Mouse (Mus musculus) kidney, adult 8-10 months (tissue): ENCODE data around the gene Zfp341.
A peak's percentile ranks its signal among the peaks of the same experiment; 100 is the strongest.

Experiments used
- DNase-seq, 2 experiments: peaks; one replicate each; pipeline ENCODE4 v3.0.0; 2022

Zfp341 gene

DNA sequence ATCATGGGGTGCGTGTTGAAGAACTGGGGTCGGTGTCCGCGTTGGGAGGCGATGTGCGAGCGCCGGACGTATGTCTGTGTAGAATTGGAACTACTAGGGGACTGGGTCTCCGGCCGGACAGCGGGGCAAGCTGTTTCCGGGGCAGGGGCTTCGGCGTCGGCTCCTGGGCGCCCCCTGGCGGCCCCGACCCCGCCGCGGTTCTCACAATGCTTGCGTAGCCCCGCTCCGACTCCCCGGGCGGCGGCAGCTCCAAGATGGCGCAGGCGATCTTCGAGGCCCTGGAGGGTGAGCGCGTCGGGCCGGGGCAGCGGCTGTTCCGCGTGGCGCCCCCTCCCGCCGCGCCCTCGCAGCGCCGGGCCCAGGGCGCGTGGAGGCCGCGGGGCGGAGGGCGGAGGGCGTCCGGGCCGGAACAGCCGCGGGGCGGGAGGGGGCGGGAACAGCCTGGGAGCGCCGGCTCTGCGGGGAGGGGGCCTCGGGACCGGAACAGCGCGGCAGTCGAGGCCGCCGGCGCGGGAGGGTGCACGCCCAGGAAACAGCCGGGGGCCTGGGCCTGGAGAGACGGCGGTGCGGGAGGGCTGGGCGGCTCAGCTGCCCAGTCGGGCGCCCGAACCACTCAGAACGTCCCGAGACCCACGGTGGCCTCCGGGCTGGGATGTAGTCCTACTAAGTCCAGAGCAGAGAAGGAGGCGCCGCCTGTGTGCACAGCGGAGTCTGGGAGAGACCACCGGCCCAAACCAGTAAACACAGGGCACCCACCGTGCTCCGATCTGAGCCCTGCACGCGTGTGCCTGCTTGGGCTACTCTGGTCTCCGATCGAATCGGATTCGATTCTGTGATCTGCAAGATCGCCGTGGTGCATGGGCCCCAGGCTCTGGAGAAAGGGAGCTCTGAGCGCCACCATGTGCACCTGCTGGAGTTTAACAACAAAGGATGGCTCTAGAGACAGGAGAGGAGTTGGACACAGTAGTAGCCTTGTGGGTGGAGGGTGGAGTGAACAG, at the start of gene Zfp341, which contains the start of gene 4930519P11Rik:
Gene Zfp341 (plus strand): TSS at position 180 of the 998 bp plus-strand sequence.
Gene 4930519P11Rik (minus strand): TSS at position 320 of the 998 bp plus-strand sequence.
- peak; percentile 88 to 89 for DNase-seq

DNA sequence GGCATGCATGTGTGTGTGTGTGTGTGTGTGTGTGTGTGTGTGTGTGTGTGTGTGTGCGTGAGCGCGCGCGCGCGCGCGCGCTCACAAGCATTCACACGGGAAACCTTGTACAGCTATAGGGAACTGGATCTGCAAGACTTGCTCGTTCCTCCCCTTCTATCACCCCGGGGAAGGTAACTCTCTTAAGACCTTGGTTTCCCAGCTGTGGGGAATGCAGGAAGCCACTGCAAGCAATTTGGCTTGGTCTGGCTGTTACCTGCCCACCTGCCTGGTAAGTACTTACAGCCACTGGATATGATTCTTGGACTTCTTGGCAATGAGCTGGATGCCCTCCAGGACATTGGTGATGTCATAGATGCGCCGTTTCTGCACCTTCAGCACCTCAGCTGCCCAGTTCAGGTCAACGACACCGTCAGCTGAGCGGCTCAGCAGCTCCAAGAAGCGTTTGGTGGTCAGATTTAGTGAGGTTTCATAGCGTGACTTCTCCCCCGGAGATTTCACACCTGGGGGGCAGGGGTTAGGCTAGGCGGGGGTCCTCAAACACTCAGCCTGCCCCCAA, 49.4 kb upstream of the Zfp341 start:
- peak; percentile 78 to 83 for DNase-seq

DNA sequence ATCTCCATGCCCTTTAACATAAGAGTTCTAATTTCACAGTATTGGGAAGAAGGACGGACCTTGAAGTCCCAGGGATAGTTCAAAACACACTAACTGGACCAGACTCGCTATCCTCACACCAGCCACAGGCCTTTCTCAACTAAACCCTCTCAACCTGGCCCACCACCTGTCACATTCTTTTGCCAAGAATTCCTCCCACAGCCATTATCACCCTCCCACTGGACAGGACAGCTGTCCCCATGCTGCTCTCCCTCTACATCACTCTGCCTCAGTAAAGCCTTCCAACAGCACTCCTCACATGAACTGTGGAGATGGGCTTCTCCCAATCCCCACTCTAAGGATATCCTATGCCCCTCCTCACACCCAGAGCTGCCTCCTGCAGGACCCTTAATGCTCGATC, 47.5 kb upstream of the Zfp341 start:
- DNase-seq, result no peak

DNA sequence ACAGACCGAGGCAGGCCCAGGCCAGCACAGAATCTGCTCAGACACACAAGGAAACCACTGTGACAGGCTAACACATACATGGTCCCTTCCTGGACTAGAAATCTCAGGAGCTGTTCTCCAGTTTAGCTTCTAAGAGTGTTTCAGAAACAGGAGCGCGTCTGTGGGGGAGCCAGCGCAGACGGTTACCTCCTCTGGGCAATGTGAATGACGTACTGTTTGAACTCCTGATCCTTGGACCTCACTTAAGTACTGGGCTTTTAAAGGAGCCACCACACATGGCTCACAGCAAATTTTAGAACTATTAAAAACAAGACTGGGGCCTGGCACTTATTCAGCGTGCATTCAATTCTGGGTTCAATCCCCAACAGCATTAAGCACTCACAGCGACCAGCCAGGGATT, 46.5 kb upstream of the Zfp341 start:
- peak; percentile 37 to 42 for DNase-seq

DNA sequence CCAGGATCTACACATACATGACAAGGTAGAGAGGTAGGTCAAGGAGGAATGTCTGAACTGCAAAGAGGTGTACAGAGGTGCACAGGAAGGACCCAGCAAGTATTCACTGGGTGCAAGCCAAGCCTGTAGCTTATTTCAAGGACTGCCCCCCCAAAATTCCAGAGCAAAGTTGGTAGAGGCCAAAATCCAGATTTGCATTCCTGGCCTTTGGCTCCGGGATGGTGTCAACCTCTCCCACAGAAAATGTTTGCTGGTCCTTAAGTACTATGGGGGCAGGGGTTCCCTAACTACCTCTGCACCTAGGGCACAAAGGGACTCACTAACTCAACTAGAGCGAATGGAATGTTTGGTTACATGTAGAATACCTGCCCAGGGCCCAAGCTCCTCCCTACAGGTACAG, 45.3 kb upstream of the Zfp341 start:
- DNase-seq, result peak in 1 of 2 experiments; percentile 25

DNA sequence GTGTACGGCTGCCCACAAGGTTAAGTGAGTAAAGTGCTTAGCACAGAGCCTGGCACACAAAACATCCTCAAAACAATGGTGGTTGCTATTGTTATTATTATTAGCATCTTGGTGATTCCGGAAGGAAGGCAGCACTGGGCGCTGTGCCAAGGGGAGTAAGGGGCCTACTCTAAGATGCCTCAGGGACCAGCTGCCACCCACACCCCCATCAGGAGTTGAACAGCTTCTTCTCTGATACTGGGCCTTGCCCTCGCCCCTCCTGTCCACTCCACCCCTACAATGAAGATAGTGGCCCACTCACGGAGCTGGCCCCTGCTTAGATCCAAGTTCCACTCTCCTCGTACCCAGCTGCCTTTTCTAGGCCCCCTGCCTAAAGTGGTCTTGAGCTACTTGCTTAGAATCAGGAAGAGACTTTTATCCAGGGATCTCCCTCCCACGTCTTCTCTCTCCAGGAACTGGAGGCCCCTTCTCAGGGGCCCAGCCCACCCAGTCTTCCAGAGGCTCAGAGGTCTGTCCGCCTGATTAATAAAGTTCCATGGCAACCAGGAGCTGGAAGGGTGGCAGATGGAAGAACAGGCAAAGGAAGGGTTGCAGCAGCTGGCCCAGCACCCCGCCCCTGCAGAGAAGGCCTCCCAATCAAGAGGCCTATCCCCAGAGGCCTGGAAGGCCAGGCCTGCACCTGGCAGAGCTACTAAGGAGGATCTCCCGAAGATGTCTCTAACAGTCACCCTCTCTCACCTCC, 44.6 kb upstream of the Zfp341 start:
- DNase-seq, result no peak

DNA sequence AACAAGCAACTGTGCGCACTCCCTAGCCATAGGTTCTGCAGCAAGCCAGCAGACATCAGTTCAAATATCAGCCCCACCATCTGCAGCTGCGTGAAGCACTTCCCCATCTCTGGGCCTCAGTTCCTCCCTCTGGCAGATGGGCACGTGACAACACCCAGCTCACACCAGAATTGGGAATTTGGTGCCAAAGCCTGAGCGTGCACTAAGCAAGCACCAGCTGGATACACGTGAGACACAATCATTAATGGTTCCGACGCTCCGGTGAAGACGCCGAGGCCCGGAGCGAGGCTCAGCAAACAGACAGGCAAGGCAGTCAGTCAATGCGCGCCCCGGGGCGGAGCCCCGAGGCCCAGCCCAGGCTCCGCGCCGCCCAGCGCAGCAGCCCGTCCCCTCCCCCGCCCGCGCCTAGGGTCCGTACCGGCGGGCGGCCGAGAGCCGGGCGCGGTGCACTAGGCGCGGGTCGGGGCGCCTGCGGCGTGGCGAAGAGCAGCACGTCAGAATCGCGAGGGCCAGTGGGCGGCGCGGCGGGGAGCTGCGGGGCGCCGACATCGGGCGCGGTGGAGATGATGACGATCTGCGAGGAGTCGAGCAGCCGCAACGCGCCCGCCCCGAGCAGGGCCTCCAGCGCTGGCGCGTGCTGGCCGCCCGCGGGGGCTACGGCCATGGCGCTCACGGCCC, 43.9 kb upstream of the Zfp341 start:
- peak in 1 of 2 experiments; percentile 43 for DNase-seq

DNA sequence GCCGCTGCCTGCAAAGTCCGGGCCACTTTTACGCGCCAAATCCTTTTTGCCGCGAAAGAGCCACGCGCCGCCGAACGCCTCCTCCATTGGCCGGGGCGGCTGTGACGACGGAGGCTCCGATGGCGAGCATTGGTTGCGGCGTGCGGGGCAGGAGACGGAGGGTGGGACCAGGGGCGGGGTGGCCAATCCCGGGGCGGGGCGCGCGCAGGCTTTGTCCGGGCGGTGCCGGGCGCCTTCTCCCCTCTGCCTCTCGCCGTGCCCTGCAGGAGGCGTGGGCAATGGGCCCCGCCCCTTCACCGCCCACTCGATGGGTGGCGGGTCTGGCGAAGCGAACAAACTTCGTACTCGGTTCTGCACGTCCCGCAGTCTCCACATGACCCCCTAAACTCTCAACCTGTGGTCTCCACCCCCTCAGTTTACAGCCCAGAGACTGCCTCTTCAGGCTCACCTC, 43.2 kb upstream of the Zfp341 start, which contains the start of gene E2f1:
Gene E2f1 (minus strand): TSS at position 57 of the 451 bp plus-strand sequence.
- peak; percentile 91 to 92 for DNase-seq

DNA sequence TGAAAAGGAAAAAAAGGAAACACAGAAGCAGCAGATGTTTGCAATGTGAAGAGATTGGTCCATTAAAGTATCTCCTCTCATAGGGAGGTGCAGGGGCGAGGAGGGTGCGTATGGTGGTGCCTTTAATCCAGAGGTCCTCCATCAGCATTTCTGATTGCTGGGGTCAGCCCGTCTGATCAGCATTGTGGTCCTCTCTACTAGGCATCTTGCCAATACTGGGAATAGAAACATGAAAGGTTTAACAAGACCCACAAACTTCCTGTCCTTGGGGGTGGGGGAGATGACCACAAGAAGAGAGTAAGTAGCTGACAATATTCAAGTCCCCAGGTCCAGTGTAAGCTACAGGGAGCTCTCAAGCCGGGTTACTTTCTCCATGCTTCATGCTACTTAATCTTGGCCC, 42.4 kb upstream of the Zfp341 start:
- no peak for DNase-seq

DNA sequence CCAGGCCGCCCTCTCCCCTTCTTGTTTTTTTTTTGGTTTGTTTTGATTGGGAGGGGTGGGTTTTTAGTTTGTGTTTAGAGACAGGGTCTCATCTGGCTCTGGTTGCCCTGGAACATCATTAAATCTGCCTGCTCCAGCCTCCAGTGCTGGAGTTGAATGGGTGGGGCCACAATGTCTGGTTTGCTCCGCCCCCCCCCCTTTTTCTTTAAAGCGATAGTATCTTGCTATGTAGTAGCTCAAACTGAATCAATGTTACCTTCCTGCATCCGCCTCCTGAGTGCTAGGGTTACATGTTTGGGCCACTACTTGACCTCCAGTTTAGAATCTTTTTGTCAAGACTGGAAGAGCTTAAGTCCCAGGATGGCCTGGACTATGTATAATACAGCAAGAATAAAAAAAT, 41.8 kb upstream of the Zfp341 start:
- DNase-seq, result no peak

DNA sequence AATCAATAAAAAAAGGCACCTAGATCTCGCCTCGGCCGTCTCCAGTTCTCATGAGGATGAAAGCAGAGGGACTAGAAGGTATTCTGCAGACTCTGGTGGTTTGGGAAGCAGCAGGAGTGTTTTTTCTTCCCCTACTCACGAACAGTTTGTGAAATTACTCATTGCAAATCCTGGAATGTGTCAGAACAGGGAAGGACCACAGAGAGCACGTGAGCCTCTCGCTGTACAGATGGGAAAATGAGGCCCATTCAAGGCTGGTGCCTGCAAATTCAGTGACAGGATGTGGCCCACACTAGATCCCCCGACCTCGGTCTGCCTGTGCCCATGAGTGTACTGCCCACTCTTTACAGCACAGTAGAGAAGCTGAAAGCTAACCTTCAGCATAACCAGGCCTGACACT, 41.1 kb upstream of the Zfp341 start:
- DNase-seq, result no peak

DNA sequence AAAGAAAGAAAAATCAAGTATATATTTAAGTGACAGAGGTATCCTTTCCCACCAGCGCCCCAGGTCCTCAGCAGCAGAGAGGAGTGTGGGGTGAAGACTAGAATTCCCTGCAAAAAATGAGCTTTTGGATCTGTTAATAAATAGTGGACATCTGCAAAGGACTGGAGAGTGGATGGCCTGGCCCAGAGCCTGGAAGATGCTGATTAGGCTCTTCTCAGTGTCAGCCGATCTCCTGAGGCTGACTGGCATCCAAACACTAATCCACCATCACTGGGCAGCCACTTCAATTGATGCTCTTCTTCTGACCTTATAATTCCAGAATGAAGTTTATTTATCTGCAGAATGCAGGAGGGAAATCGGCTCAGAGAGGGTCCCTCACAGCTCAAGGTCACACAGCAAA, 40.1 kb upstream of the Zfp341 start:
- no peak for DNase-seq

DNA sequence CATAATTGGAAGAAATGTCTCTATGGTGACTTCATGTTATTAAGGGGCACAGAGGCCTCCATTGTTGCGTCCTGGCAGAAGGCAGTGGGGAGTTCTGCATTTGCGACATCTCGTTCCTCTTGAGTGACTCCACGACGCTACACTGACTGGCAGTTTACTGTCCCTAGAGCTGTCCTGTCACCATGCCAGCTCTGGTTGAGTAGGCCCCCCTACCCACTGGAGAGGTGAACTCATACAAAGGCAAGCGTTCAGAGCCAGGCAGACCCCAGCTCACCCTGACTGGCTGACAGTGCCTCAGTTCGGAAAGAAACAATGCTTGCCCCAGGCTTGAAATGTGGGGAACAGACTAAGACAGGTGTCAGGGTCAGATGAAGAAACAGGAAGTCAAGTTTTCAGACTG, 38.8 kb upstream of the Zfp341 start:
- DNase-seq, result no peak

DNA sequence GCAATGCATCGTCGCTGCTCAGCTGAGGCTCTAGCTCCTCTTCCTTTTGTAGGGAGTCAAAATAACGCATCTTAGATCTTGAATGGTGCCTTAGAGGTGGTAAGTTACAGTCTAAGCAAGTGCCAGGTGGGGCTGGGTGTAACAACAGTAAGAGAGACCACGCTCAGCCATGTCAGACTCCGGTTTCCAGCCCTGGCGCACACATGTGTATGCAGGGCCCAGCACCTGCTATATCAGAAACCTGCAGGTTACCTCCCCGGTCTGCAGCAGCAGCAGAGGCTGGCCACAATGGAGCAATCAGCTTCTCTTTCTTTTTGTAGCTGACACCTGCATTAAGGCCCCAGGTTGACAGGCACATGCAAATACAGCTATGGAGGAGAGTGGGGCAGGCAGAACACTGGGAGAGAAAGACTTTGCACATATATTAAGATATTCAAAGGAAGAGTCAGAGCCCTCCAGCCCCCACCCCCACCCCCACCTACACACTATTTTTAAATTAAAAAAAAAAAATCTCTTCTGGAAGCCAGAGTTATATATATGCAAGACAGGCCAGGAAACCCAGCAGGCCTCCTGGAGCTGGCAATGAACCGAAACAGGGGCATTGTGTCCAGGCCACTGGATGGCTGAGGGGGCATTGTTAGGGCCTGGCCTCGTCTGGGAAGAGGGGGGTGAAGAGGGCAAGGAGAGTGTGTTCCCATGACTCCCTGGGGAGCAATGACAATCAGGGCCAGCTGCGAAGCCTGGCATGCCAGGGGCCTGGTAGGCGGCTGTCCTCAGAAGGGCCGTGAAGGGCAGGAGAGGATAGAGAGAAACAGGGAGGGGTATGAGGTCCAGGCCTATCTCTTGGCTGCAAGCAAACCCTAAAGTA, 36.0 kb upstream of the Zfp341 start:
- DNase-seq, result no peak

DNA sequence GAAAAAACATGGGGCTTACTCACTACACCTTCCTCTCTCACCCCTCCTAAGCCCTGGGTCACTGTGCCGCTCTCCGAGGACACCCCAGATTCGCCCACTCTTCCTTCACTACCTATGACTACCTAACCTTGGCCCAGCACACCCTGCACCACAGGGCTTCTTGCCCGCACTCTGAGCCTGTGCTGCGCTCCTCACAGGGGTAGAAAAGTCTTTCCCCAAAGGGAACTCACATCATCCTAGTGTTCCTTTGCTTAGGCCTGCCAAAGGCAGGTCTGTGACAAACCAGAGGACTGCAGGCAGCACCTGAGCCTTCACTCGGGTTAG, 35.4 kb upstream of the Zfp341 start:
- DNase-seq, result no peak

DNA sequence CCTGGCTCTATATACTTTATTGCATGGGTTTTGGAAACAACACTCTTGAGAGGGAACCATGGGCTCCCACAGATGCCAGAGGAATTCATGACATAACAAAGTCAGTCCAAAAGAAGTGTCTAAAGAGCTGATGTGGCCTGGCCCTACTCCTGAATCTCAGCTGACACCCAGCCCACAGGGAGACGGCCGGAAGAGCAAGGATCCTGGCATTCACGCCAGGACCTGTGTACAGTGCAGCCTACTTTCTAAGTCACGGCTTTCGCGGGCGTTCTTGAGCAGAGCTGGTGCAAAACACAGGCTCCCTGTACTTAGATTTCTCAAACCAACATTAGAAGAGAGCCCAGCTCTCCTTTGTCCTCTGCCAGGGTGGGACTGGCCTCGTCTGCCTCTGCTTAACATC, 32.5 kb upstream of the Zfp341 start:
- no peak for DNase-seq

DNA sequence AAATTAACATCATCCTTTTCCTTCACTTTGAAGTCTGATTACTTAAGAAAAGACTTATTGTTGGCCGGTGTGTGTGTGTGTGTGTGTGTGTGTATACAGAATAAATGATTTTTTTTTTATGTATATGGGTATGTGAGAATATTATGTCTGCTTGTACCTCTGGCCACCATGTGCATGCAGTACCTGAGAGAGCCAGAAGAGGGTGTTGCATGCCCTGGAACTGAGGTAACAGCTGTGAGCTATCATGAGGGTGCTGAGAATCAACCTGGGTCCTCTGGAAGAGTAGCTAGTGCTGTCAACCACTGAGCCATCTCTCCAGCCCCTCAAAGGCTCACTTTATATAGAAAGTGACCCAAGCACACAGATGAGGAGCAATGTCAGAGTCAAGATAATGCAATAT, 31.7 kb upstream of the Zfp341 start:
- DNase-seq, result no peak

DNA sequence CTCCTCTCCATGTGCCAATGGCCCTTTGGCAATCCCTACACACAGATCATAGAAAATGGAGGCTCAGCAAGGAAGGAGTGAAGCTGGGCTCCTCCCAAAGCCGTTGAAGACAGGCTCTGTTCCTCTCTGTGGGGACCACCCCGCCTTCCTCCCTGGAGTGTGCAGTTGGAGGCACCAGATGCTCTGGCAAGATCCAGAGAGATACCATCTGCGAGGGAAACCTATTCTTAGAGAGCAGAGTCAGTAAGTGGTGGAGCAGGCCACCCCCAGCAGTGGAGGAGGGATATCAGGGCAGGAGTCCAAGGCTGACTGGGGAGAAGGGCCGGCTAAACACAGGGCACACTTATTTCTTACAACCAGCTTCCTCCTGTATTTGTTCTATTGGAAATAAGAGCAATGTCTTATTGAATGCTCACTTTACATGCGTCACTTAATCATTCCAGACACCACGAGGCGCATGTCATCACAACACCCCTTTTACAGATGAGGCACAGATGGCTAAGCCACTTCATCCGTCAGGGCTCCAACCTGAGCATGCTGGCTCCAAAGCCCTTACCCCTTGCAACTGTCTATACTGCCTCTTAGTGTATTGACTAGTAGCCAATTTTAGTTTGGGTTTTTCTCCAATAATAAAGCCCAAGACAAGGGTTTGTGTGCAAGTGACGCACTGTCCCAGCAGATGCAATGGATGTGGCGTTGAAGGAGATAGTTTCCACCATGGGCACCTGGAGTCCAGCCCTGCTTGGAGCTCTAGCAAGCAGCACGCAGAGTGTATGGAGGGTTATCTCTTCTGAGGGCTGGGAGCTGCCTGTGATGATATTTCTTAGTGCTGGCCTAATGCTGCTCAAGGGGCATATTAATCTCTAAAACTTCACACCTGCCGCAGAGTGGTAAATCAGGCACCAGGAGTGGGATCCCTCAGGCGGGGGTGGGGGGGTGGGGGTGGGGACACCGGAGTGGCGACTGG, 28.9 kb upstream of the Zfp341 start:
- no peak for DNase-seq

DNA sequence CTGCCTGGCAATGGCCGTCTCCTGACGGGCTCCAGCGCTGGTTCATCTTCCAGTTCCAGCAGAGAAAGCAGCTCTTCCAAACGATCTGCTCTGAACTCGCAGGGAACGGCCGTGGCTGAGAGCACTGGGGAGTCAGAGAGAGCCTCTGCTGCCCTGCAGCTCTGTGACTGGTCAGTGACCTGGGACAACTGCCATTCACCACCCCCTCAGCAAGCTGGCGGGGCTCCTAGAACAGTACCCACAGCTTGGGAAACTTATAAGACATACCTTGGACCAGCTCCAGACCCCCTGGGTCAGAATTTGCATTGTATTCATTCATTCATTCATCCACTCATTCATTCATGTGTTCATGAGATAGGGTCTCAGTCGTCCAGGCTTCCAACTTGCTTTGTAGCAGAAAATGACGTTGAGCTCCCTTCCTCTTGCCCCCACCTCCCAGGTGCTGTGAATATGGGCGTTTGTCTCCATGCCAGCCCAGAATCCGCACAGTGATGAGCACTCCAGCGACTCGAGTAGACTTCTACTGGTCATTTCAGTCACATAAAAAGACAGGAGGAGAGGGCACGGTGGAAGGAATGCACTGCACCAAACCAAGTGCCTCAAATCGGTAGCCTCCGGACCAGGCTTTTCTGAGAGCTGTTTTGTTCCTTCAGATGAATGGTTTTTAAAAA, 28.0 kb upstream of the Zfp341 start:
- DNase-seq, result no peak

DNA sequence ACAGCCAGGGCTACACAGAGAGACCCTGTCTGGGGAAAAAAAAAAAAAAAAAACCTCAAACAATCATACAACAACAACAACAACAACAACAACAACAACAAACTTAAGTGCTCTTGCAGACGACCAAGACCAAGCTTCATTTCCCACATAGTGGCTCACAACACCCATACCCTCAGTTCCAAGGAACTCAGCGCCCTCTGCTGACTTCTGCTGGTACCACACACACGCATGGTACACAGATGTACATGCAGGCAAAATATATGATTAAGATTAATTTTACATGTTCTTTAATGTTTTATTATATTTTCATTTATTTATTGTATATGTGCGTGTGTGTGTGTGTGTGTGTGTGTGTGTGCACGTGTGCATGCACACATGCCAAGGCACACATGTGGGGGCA, 26.7 kb upstream of the Zfp341 start:
- peak in 1 of 2 experiments; percentile 44 for DNase-seq
